Mouse (Mus musculus) gonadal fat pad, adult 2 months (tissue): Measurements from ENCODE around the gene Limd1. TPM values are rescaled to one million over a fixed set of nuclear protein-coding genes. Genes with fewer than 3 reads are reported as not detected.
"Not testable (repeated sequence)": the region's sequence is repeated elsewhere in the genome, so short reads cannot be mapped to it uniquely, and the experiment has no call there.

Source experiments
- DNase-seq: peaks from one replicate; pipeline ENCODE4 v3.0.0-alpha.2; 2012; ENCODE audit warnings: low read depth
- polyA plus RNA-seq: library from polyadenylated mRNA; depleted of rRNA; stranded (reverse); fragments of >200 nt; gene quantifications from 2 replicates; pipeline ENCODE4 v1.2.3, GENCODE M21; 2012; rRNA removed

Limd1 gene
- polyA plus RNA-seq = 44.7 and 48.0 TPM in 2 replicates

DNA sequence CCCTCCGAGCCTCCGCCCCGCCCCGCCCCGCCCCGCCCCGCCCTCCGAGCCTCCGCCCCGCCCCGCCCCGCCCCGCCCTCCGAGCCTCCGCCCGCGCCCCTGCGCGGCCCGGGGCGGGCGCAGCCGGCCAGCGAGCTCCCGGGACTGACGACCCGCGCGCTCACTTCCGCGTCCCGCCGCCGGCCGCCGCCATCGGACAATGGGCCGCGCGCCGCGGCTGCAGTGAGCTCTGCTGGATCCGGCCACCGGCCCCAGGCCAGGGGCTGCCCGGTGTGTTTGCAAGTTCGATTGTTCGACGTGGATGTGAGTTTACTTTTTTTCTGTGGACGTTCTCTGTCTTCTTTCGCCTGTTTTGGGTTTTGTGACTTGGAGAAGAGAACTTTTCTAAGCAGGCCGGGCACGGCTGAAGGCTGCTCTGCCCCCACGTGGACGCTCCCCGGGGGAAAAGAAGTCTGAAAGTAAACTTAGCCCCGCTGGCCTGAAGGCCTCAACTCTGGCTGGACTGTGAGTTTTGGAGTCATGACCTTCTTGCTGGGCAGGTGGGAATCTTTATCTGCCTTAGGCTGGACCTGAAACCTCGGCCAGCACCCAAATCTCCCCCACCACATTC, at the start of gene Limd1:
Gene Limd1 (plus strand): TSS at position 121 of the 610 bp plus-strand sequence.
- no peak for DNase-seq

DNA sequence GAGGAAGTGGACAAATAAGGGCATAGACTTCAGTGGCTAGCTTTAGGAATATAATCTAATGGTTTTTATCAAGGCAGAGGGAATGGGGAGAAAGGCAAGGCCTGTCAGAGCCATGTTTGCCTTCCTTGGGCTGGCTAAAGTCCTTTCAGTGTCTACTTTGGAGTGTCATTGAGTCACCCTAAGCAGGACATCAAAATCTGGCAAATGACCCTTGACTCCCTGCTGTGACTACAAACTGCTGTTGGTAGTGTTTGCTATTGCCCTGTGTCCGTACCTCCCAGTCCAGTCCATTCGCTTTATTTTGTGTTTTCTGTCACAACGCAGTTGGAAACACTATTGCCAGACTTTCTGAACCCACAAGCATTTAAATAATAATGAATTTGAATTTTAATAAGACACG, 48.6 kb upstream of the Limd1 start:
- no peak for DNase-seq

DNA sequence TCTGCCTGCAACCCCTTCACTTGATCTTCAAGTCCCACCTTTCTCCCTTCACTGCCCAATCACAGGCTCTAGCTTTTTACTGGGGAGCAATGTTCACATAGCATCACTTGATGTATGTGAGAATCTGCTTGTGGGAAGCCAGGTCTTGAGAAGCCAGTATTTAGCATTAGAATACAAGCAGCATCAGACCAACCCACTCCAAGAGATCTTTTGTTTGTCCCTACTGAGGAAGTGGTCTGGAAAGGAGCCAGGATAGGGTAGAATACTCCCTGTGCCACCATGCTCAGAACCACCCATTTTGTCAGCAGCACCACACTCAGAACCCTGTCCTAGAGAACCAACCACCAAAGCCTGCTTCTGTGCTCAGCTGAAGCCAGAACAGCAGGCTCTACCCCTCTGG, 47.5 kb upstream of the Limd1 start:
- DNase-seq = no peak

DNA sequence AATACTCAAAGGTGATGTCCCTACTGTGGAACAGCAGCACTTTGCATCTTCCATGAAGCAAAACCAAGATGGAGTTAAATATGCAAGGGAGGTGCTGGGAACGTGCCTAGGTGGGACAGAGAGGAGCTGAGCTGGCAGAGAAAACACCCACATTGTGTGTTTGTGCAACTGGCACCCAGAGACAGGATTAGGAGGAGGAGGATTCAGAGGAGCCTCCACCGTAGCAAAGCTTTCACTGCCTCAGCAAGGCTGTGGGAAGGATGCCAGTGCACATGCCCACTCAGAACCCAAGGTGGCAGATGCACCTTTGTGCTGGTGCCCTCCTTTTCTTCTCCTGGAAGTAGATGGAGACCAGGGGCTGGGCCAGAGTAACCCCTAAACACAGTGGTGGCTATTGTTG, 40.3 kb upstream of the Limd1 start:
- DNase-seq = no peak

- DNase-seq = no peak
These were observed 38.1 kb upstream of the Limd1 start for GRCm38 (mm10) chr9:123440230-123441058.

- not testable (repeated sequence) for DNase-seq
These were observed 31.4 kb upstream of the Limd1 start for GRCm38 (mm10) chr9:123447101-123447500.

DNA sequence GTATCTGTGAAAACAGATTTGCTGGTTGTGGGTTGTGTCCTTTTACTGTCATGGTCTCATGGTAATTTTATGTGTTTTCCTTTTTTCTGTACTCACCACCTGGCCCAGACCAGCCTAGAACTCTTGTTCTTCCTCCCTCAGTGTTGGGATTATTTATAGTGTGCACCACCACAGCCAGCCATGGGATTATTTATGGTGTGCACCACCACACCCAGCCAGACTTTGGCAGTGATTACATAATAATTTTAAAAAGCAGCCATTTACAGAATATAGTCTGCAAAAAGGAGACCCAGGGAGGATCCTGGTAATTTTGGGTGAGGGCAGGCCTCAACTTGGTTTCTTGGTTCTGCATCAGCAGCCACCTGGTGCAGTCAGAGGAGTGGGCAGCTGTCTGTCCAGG, 29.9 kb upstream of the Limd1 start:
- DNase-seq = no peak

DNA sequence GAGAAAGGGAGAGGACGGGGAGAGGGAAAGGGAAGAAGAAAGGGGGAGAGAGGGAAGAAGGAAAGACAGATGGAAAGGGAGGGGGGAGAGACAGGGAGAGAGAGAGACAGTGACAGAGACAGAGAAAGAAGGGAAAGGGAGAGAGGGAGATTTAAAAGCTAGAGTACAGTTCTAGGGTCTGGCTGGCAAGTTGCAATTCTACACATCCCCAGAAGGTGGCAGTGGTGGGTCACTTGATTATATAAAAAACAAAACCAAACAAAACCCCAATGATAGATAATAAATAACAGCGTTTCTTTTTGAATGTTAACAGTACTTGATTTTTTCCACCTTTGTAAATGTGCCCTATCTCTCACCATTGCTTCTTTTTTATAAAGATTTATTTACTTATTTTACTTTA, 28.3 kb upstream of the Limd1 start:
- DNase-seq = no peak

GRCm38 (mm10) chr9:123451772-123452171, 26.7 kb upstream of the Limd1 start:
- DNase-seq = no peak

DNA sequence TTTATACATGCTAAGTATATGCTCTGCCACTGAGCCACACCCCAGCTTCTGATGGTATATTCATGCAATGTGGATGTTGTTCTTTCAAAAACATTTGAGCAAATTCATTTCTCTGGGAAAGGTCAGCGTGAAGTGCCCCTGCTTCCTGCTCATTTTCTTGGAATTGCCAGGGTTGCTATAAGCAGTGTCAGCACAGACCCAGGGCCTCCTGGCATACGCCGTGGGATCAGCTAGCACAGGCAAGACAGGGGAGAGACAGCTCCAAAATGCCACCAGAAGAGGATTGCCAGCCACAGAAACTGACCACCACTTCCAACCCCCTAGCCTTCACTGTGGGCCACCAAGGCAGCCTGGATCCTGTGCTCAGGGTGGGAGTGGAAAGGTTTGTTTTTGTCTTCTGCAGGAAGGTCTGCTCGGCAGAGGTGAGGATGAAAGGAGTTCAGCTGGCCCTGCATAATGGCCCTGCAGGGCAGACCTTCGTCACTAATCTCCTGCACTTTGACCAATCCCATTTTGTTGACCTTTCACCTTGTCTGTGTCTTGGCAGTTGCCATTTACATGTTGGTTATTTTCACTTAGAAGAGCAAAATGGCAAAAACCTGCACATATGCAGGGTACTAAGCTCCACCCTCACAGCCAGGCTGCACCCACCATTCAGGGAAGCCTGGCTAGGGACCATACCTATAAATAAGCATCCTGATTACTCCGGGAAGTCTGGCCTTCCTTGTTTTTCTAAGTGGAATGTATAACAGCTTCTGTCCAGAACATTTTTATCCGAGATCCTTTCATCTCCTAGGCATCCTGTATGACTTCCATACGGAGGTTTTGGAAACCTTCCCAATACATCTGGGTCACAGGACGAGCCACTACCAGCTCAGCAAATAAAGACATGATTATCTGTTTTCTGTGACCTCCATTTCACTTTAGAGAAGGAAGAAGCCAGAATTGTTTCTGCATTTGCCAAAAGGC, 21.6 kb upstream of the Limd1 start:
- DNase-seq = no peak

GRCm38 (mm10) chr9:123457603-123458002, 20.9 kb upstream of the Limd1 start:
- no peak for DNase-seq

DNA sequence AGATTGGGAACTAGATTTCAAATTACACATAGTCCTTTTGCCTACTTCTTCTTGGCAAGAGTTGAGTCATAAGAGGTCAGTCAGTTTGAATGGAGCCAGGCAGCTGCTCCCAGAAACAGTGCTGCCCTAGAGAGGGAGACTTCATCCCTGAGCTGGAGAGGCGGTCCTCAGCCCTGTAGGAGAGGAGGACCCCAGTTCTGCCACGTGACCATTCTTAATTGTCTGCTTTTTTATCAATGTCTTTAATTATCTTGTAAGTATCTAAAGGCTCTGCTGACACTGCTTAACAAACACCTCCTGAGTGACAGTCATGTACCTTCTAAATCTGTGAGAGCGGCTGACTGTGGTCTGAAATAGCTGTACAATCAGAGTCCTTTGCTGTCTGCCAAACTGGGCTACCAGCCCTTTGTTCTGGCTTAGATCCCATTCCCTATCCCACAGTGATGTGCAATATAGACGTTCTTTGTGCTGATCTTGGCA, 11.3 kb upstream of the Limd1 start:
- DNase-seq = no peak

DNA sequence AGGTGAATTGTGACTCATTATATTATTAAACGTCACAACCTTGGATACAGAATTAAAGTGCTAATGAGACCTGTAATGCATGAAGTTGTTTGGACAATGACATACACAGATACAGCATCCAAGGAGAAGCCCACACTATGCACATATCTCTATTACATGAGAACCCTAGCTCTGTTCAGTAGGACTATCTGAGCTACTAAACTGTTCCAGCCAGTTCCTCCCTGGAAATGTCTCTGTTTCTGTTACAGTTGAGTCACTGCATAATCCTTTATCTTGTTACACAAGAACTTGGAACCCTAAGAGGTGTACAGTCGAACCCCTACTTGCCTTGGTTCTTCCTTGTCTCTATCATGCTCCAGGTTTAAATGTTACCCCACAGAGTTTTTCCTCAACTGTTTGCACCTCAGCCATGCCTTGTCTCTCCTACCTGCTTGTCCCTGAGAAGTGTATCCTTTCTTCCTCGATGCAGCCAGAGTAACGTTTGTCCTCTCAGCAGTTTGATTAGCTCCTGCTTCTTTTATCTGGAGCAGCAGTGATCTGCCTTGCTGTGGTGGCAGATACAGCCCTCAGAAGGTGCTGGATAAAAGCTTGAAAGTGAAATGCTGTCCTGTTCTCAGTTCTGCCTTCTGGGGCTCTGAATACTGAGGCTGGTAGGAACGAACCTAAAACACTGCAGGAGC, 10.0 kb upstream of the Limd1 start:
- DNase-seq = no peak

GRCm38 (mm10) chr9:123469087-123469486, 9.4 kb upstream of the Limd1 start:
- no peak for DNase-seq

DNA sequence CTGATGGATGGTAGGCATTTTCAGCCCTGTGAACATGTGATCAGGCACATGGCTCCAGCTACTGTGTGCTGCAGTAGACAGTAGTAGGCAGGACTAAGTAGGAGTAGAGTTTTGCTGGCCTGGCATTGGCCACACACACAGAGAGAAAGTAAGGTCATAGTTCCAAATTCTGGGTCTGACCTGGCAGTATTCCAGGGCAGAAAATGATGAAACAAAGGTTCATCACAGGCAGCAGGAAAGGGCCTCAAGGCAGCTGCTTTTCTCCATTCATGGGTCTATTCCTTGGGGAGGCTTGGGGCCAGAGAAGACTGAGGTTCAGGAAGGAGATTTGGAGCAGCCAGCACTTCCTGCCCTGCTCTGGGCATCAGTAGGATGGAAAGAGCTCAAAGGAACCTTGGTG, 5.1 kb upstream of the Limd1 start:
- DNase-seq = no peak

DNA sequence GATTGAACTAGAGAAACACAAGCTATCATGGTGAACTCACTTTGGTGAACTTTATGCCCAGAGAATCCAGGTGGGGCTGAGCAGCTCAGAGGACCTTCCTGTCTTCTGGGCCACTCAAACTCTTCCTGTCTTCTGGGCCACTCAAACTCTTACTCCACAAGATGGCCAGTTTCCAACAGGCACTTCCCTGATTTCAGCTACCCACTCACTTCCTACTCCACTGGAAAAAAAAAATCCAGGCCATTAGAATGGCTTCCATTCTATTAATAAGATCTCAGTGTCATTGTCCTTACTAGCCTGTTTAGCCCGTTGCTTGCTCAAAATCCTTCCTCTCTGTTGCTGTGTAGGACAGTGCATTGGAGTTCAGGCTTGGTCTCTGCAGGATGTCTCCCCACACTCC, 2.9 kb upstream of the Limd1 start:
- DNase-seq = no peak

- DNase-seq = no peak
These were observed 398 bp upstream of the Limd1 start for GRCm38 (mm10) chr9:123478031-123478585.

- DNase-seq = no peak
These were observed 727 bp downstream of the Limd1 start for GRCm38 (mm10) chr9:123479196-123479669.

- DNase-seq = no peak
These were observed 1.4 kb downstream of the Limd1 start for GRCm38 (mm10) chr9:123479876-123480252.

- DNase-seq = no peak
These were observed 1.9 kb downstream of the Limd1 start for GRCm38 (mm10) chr9:123480253-123480921.
